Mouse (Mus musculus) midbrain, embryonic 11.5 days (tissue): Measurements from ENCODE around the gene Foxn3. TPM values are rescaled to one million over a fixed set of nuclear protein-coding genes. Genes with fewer than 3 reads are reported as not detected.

Experiments
- ATAC-seq: fragments of 200-750 bp; cut with Nextera tagmentation; 2 replicates; pipeline ENCODE4 v1.8.0; 2017; ENCODE audit warnings: moderate TSS enrichment, moderate library complexity; ENCODE audit not compliant: low FRiP score
- DNase-seq: peaks from one replicate; pipeline ENCODE4 v3.0.0; 2015; ENCODE audit warnings: low spot score; ENCODE audit errors: missing footprints
- H3K27ac ChIP-seq: fragments of 300-500 bp; sonication (generic); 2 replicates; pipeline ENCODE4 v1.5.1; 2014; ENCODE audit warnings: low read depth, low read length
- H3K27me3 ChIP-seq: fragments of 300-500 bp; sonication (generic); 2 replicates; pipeline ENCODE4 v1.6.1; 2014; ENCODE audit warnings: mild to moderate bottlenecking, low read length, moderate library complexity, mixed read lengths; ENCODE audit not compliant: control insufficient read depth, insufficient read depth
- H3K36me3 ChIP-seq: fragments of 300-500 bp; sonication (generic); 2 replicates; pipeline ENCODE4 v1.6.1; 2014; ENCODE audit warnings: mild to moderate bottlenecking, low read length, moderate library complexity, mixed read lengths; ENCODE audit not compliant: control insufficient read depth, insufficient read depth
- H3K4me1 ChIP-seq: fragments of 300-500 bp; sonication (generic); 2 replicates; pipeline ENCODE4 v1.6.1; 2014; ENCODE audit warnings: low read length; ENCODE audit not compliant: control insufficient read depth, insufficient read depth
- H3K4me2 ChIP-seq: fragments of 300-500 bp; sonication (generic); 2 replicates; pipeline ENCODE4 v1.6.1; 2014; ENCODE audit warnings: mild to moderate bottlenecking, moderate library complexity
- H3K4me3 ChIP-seq: fragments of 300-500 bp; sonication (generic); 2 replicates; pipeline ENCODE4 v1.5.1; 2014; ENCODE audit warnings: low read depth, low read length
- H3K9ac ChIP-seq: fragments of 300-500 bp; sonication (generic); 2 replicates; pipeline ENCODE4 v1.6.1; 2014; ENCODE audit warnings: low read length
- H3K9me3 ChIP-seq: fragments of 300-500 bp; sonication (generic); 2 replicates; pipeline ENCODE4 v1.6.1; 2016; ENCODE audit warnings: low read length; ENCODE audit not compliant: control insufficient read depth
- WGBS: fragments of 180-500 bp; shearing (Covaris S2); extraction: QIAGEN DNeasy Blood & Tissue Kit; methylation state at CpG from one replicate; pipeline ENCODE4 v1.1.7; 2014; 5-methylcytosine and 5-hydroxymethylcytosine counted together
- polyA plus RNA-seq: library from polyadenylated mRNA; unstranded; fragments of >200 nt; fragmentation: Nextera tagmentation; extraction: Ambion mirVana; gene quantifications from 2 replicates; pipeline ENCODE4 v1.2.1, GENCODE M21; 2014

The Foxn3 gene
- polyA plus RNA-seq, 1 experiment from 2014 or later, result 73.8 TPM

GRCm38 (mm10) chr12:99400907-99401306, 162.5 kb downstream of the Foxn3 start:
- H3K27me3 ChIP-seq, result no peaks in the 10 kb centered on the region
- no peak for ATAC-seq
- WGBS, result 93% methylated on average over 8 of the region's 8 CpGs
- H3K9ac ChIP-seq, result no peak overlapping the region
- H3K4me2 ChIP-seq, result no peak overlapping the region
- no peaks in the 10 kb centered on the region; the same call in 1 of the 2 replicates for H3K4me1 ChIP-seq
- no peaks in the 10 kb centered on the region for H3K36me3 ChIP-seq
- no peak overlapping the region for H3K4me3 ChIP-seq
- H3K9me3 ChIP-seq, result peaks cover 3% of the 10 kb centered on the region; the same call in 1 of the 2 replicates
- H3K27ac ChIP-seq, result no peak overlapping the region
- no peak for DNase-seq

- H3K27ac ChIP-seq, result no peak overlapping the region
- no peaks in the 10 kb centered on the region for H3K4me1 ChIP-seq
- no peaks in the 10 kb centered on the region for H3K36me3 ChIP-seq
- H3K9me3 ChIP-seq, result peaks cover 3% of the 10 kb centered on the region; the same call in 1 of the 2 replicates
- DNase-seq (no peak), ATAC-seq (no peak)
- H3K4me3 ChIP-seq, result no peak overlapping the region
- no peaks in the 10 kb centered on the region for H3K27me3 ChIP-seq
- WGBS, result 76% methylated on average over 4 of the region's 4 CpGs
- no peak overlapping the region for H3K9ac ChIP-seq
- H3K4me2 ChIP-seq, result no peak overlapping the region
Observed at GRCm38 (mm10) chr12:99399575-99399974, 163.8 kb downstream of the Foxn3 start.

GRCm38 (mm10) chr12:99396461-99396860, 166.9 kb downstream of the Foxn3 start:
- H3K27ac ChIP-seq, result no peak overlapping the region
- H3K27me3 ChIP-seq, result no peaks in the 10 kb centered on the region
- no peak overlapping the region for H3K4me2 ChIP-seq
- 95% methylated on average over 1 of the region's 1 CpGs for WGBS
- H3K4me3 ChIP-seq, result no peak overlapping the region
- DNase-seq (no peak), ATAC-seq (no peak)
- H3K4me1 ChIP-seq, result peaks cover 8% of the 10 kb centered on the region
- no peaks in the 10 kb centered on the region for H3K9me3 ChIP-seq
- H3K9ac ChIP-seq, result no peak overlapping the region
- no peaks in the 10 kb centered on the region for H3K36me3 ChIP-seq

GRCm38 (mm10) chr12:99395082-99395481, 168.3 kb downstream of the Foxn3 start:
- DNase-seq, result no peak
- no peak overlapping the region for H3K4me2 ChIP-seq
- 86% methylated on average over 3 of the region's 3 CpGs for WGBS
- no peaks in the 10 kb centered on the region for H3K9me3 ChIP-seq
- peaks cover 17% of the 10 kb centered on the region for H3K4me1 ChIP-seq
- H3K27me3 ChIP-seq, result no peaks in the 10 kb centered on the region
- H3K27ac ChIP-seq, result no peak overlapping the region
- no peak overlapping the region for H3K4me3 ChIP-seq
- no peaks in the 10 kb centered on the region for H3K36me3 ChIP-seq
- H3K9ac ChIP-seq, result no peak overlapping the region
- no peak for ATAC-seq

- Histone ChIP-seq H3K36me3 (no peaks in the 10 kb centered on the region), H3K4me1 (peaks cover 17% of the 10 kb centered on the region), H3K27me3 (no peaks in the 10 kb centered on the region), H3K4me2 (no peak overlapping the region), H3K4me3 (no peak overlapping the region), H3K9me3 (no peaks in the 10 kb centered on the region), H3K9ac (no peak overlapping the region), H3K27ac (no peak overlapping the region)
- no peak for ATAC-seq
- WGBS, result 68% methylated on average over 5 of the region's 5 CpGs
- DNase-seq, result no peak
Observed at GRCm38 (mm10) chr12:99394676-99395075, 168.7 kb downstream of the Foxn3 start.

GRCm38 (mm10) chr12:99393867-99394630, 169.3 kb downstream of the Foxn3 start:
- H3K4me3 ChIP-seq, result peak overlapping the region; percentile 94; the same call in 1 of the 2 replicates
- H3K4me2 ChIP-seq, result peak overlapping the region; percentile 59
- H3K27ac ChIP-seq, result no peak overlapping the region
- DNase-seq (no peak), ATAC-seq (no peak)
- peak overlapping the region; percentile 89 for H3K9ac ChIP-seq
- H3K4me1 ChIP-seq, result peaks cover 17% of the 10 kb centered on the region
- no peaks in the 10 kb centered on the region for H3K36me3 ChIP-seq
- WGBS, result 38% methylated on average over 11 of the region's 11 CpGs
- H3K9me3 ChIP-seq, result no peaks in the 10 kb centered on the region
- no peaks in the 10 kb centered on the region for H3K27me3 ChIP-seq

GRCm38 (mm10) chr12:99392944-99393866, 170.2 kb downstream of the Foxn3 start:
- peak overlapping the region; percentile 71 for H3K27ac ChIP-seq
- ATAC-seq (peak; percentile 90), DNase-seq (peak; percentile 98)
- no peaks in the 10 kb centered on the region for H3K36me3 ChIP-seq
- WGBS, result under 1% methylated on average over 71 of the region's 71 CpGs
- H3K4me2 ChIP-seq, result peak overlapping the region; percentile 59
- H3K4me3 ChIP-seq, result peak overlapping the region; percentile 94
- H3K27me3 ChIP-seq, result no peaks in the 10 kb centered on the region
- H3K4me1 ChIP-seq, result peaks cover 17% of the 10 kb centered on the region
- peak overlapping the region; percentile 89 for H3K9ac ChIP-seq
- no peaks in the 10 kb centered on the region for H3K9me3 ChIP-seq

GRCm38 (mm10) chr12:99391942-99392880, 171.2 kb downstream of the Foxn3 start:
- Histone ChIP-seq H3K4me3 (peak overlapping the region; percentile 94), H3K4me2 (peak overlapping the region; percentile 59), H3K9ac (peak overlapping the region; percentile 89), H3K27me3 (no peaks in the 10 kb centered on the region), H3K36me3 (no peaks in the 10 kb centered on the region), H3K27ac (peak overlapping the region; percentile 71), H3K4me1 (peaks cover 17% of the 10 kb centered on the region), H3K9me3 (no peaks in the 10 kb centered on the region)
- DNase-seq (peak; percentile 100), ATAC-seq (peak; percentile 87)
- under 1% methylated on average over 87 of the region's 87 CpGs for WGBS
